8 mouse cellular contexts compared by ENCODE assay signal in the genomic region with DNA sequence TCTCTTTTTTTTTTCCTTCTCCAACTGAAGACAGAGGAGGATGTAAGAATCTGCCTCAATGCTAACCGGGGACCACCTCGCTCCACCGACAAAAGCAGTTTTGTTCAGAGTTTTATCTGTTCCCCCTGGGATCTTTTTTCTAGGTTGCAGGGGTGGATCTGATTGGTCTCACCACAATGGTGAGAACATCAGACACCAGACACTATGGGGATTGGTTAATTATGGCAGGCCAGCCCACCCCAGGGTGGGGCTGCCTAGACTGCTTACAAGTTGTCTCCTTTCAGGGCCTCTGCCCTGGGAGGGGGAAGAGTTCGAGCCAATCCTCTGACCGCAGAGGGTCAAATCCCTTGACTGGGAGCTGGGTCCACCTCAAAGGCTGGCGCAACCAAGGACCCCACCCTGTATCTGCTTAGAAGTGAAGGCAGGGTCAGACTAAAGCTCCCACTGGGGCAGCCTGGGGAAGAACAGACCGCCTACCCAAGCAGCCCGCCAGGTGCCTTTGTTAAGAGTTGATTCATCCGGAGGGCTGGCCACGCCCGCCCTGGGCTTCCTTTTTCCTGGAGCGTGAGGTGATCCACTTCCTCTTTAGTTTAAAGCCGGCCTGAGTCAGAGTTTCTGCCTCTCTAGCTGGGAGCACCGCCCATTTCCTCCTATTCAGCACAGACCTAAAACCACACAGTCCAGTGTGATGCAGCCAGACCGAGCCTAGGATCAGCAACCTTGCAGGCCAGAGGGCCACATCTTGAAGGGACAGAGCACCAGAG.
A peak's percentile ranks its signal among the peaks of the same experiment; 100 is the strongest.
DNase-seq lines count a peak whose midpoint lies in the region; ATAC-seq and TF ChIP-seq lines count a peak whose summit lies in the region.

No protein-coding gene starts in this region.

- peak; percentile 79 for ATAC-seq in megakaryocyte-erythroid progenitor cell, adult 5-6 weeks (replicated peaks; ENCODE audit: low FRiP score, low TSS enrichment, poor library complexity, severe bottlenecking)

- peak; percentile 50 for TF ChIP-seq POLR2A in embryonic fibroblast, embryonic 13.5 days (IDR thresholded peaks at IDR 0.05; ENCODE audit: low read depth, low read length)

- 0 out of 2 replicates have a peak, but pooled peaks have one; percentile 6 for TF ChIP-seq CTCF in layer of hippocampus, adult 2 months (conservative IDR thresholded peaks at IDR 0.05)
- no peak for TF ChIP-seq CTCF in embryonic fibroblast, embryonic 13.5 days (IDR thresholded peaks at IDR 0.05; ENCODE audit: borderline replicate concordance, insufficient read depth, low read length)

- H3K4me3 ChIP-seq in layer of hippocampus, adult 2 months: peak overlapping the region; percentile 35
- peak overlapping the region; percentile 33 for H3K4me3 ChIP-seq in embryonic fibroblast, embryonic 13.5 days (ENCODE audit: insufficient read depth, low read length)

- H3K4me1 ChIP-seq in embryonic fibroblast, embryonic 13.5 days (ENCODE audit: control insufficient read depth, insufficient read depth, low read length): peaks cover 15% of the 10 kb centered on the region; the same call in 1 of the 2 replicates

- intact Hi-C loops in heart, postnatal 14 days (cut with DNase I): loop anchor here (2.0 to 5.0 kb wide), 4 partner anchors 59 to 211 kb away; a partner anchor contains a TSS

- peak overlapping the region; percentile 79 for H3K27ac ChIP-seq in layer of hippocampus, adult 2 months
- H3K27ac ChIP-seq in embryonic fibroblast, embryonic 13.5 days (ENCODE audit: insufficient read depth, low read length): peak overlapping the region; percentile 76

- DNase-seq in layer of hippocampus, adult 2 months (ENCODE audit: low spot score in 2 of 2): no peak
- DNase-seq in layer of hippocampus, postnatal 36 days: no peak
- DNase-seq in heart, postnatal 14 days: peak; percentile 73 to 80
- DNase-seq in kidney, postnatal 4 days: peak; percentile 65 to 77
- DNase-seq in spleen, postnatal 36 days (ENCODE audit: low spot score in 2 of 2): peak; percentile 86 to 89
- no peak for DNase-seq in frontal cortex, postnatal 14 days (ENCODE audit: low spot score in 2 of 2)

Comparison
In these comparisons a context has a peak if more than half of its experiments do, and no peak if none do; other contexts are left out.
1. DNase-seq: peak in heart, postnatal 14 days (2 of 2), kidney, postnatal 4 days (2 of 2) and spleen, postnatal 36 days (2 of 2); none in layer of hippocampus, adult 2 months (0 of 2), layer of hippocampus, postnatal 36 days (0 of 2) and frontal cortex, postnatal 14 days (0 of 2).